Mouse (Mus musculus) right cerebral cortex, postnatal 10 days (tissue): ENCODE measurements around the gene Adgrv1.
"Not testable (repeated sequence)": the region's sequence is repeated elsewhere in the genome, so short reads cannot be mapped to it uniquely, and the experiment has no call there.

ENCODE experiments used
- DNase-seq, 2 experiments: peaks; one replicate each; pipeline ENCODE4 v3.0.0; 2021; ENCODE audit warnings: low spot score in 2 of 2

Adgrv1 gene

DNA sequence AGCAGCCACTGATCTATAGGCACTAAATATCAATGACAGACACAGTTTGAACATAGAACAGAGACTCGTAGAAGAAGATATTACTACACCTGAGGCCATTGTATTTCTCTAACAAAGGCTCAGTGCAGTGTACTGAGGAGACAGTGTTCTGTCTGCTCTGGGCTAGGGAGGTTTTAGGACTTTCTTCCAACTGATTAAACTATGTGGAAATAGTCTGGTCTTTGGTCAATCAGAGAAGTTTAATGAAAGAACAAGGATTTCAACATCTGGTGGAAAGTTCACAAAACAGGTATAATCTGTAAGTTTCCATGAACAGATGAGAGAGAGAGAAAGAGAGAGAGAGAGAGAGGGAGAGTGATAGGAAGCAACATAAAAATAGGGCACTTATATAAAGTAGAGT is 297.7 kb downstream of the Adgrv1 start:
- DNase-seq = no peak

DNA sequence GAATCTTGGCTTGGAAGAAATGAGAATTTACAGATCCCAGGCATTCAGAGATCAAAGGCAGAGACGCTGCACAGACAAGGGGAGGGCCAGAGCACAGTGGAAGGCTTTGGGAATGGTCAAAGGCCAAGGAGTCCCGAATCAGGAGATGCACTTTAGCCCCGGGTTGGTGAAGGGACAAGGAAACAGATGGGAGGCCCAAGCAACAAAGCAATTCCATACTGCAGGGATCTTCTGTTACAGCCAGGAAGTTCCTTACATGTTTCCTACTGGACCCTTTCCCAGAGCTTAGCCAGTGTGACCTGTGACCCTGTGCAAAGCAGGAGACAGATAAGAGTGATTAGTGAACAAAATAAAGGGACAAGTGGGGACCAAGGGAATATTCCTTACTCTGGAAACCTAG is 300.9 kb downstream of the Adgrv1 start:
- DNase-seq = no peak

DNA sequence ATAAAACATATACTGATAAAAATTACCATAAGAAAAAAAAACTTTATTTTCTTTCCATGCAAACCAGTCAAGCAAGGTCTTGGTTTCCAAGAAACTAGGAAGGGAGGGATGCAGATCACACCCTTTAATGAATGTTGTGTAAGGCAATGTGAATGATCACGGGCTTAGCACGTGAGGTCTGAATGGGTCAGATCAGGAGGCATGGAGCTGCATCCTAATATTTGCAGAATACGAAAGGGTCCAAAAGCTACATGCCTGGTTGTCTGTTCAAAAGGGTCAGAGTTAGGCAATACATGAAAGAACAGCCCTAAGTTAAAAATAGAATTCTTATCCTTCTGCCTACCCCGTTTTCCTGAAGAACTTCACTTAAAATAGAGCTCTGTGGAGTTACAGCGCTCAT is 303.2 kb downstream of the Adgrv1 start:
- no peak for DNase-seq

DNA sequence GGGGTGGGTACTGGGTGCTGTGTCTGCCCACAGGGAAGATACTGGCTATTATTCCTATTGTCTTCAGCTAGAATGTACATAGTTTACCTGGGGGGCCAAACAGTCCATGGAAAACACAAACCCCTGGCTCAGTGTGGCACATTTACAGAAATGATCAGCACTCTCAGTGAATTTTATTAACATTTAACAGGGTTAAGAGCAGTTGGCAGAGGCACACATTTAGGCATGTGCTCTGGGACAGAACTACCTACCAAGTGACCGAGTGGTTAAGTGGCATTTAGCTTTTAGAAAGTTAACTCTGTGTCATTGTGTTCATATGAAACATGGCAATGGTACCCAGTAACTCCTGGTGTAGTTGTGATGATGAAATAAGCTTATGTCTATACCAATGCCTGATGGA is 304.8 kb downstream of the Adgrv1 start:
- DNase-seq = no peak

DNA sequence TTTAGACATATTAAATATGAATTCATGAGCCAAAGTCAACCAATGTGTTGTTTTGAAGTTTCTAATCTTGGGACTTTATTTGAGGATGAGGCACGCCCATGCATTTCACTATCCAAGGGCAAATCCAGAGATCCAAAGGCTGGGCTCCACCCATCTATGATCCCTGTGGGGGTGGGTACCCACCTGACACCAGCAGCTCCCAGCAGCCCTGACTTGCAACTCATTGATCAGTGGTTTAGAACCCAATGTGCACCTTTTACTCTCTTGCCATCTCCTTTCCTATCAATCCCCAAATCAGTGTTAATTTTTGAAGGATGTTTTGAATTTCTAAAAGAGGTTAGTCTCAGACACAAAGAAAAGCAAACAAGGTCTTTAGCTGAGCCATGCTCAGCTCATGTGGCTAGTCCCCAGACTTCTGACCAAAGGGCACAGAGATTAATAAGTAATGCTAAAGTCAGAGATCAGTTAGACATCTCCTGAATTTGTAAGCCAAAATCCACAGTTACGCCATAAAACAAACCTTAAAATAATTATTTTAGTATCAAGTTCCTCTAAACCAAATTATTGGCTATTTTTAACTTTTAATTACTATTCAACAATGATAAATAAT is 307.2 kb downstream of the Adgrv1 start:
- DNase-seq = no peak

DNA sequence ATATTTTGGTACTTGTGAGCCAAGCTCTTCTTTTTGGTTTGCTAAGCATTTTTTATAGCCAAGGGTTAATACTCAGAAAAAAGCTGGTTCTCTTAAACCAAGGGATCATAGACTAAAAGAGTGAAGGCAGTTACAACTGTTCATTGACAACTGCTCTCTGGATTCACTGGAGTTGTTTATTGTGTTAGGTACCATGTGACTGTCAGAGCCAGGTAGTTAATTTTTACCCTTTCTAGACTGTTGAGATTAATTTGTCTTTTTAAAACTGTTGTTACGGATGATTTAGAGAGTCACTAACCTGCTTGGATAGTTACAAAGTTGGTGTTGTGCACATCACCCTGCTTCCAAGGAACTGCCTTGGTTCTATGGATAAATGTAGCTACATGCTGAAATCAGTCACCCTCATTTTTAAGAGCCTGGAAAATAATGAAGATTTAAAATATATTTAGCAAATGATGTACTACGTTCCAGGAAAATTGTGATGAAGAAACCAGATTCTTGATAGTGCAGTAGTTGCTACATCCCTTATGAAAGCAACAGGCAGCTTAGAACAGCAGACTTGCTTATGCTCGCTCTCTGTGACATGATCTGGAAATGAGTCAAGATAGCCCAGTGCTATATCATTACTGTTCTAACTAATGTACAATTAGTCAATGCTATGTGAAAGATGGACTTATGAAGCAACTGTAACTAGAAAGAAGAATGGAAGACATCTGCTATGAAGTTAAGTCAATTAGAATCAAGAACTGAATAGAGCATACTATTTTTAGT is 309.2 kb downstream of the Adgrv1 start:
- DNase-seq = no peak

DNA sequence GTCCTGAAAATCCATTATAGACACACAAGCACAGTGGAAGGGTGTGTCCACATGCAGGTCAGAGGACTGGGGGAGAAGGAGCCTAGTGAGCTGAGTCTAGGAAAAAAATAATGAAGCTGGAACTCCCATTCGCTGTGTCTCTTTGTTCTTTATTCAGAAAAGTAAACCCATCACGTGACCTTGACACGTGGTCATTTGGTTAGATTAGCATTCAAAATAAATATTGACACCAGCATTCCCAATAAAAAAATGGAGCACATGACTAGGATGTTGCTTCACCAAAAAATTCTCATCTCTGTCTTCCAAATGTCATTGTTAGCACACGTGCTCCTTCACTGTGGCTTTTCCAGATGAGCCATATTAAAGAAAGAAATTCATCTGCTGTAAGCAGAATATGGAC is 316.4 kb downstream of the Adgrv1 start:
- DNase-seq = no peak

DNA sequence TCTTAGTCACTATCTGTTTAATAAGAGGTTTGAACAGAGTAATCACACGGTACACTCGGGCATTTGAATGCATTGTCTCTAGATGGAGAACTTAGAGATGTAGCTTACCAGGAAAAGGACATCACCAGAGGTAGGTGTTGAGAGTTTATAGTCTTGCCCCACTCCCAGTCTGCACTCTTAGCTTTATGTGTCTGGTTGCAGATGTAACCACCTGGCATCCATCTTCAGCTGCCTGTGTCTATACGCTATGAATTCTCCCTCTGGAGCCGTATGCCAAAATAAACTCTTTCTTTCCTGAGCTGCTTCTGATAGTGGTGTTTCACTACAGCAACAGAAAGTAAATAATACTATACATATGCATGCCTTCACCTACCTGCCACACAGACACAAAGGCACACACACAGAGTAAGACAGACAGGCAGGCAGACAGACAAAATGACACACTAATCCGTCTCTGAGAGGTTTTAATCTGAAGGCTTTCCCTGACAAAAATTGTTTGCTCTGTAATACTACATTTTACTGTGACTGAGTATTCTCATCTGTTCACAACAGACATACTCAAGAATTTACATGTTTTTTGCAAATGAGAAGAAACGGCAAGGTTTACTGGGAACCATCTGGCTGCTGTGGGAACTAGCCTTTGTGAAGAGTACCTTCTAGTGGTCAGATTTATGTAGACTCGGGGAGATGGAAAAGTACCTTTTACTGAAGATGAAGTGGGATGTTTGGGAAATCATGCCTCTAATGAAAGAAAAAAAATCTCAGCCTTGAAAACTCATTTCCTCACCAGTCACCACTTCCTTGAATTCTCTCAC is 318.4 kb downstream of the Adgrv1 start:
- DNase-seq = peak; percentile 32 to 42

DNA sequence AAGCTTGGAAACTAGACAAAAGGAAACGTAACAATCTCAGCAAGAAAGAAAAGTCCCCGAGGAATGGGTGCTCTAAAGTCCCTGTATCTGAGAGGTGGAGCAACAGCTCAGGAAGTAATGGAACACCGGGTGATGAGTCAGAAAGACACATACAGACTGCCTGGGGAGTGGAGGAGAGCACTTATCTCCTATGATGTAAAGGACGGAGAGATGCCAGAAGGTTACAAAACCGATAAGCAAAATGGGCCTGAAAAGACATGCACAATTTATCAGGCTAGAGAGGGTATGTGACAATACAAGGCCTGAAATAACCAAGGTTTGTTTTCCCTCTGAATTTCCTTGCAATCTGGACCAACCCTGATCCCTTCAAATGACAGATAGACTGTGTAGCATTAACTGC is 320.8 kb downstream of the Adgrv1 start:
- DNase-seq = no peak

DNA sequence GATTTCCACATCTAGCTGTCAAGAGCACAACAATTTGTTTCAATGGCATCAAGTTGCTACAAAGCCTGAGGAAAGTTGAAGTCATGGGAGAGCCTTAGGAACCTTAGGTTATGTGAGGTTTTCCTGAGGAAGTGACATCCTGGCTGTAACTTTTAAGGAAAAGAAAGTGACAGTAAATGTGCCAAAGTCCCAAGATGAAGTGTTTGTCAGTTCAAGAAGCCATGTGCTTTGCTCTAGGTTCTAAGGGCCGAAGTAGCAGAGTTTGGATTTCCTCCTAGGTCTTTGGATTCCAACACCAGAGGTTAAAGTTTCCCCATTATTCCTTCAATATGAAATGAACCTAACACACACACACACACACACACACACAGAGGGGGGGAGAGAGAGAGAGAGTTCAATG is 332.1 kb downstream of the Adgrv1 start:
- DNase-seq = no peak

DNA sequence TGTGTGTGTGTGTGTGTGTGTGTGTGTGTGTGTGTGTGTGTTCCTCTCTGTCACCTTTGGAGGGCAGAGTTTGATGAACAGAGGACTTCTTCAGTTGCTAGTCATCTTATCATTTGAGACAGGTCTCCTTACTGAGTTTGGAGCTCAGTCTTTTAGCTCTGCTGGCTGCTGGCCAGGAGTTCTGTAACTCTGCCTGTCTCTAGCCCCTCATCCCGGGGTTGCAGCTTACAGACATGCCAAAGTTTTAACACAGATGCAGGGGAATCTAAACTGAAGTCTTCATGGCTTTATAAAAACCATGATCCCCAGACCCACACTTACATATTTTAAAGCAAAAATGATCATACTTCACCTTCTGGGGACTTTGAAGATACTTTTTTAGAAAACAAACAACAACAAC is 338.8 kb downstream of the Adgrv1 start:
- DNase-seq = no peak

DNA sequence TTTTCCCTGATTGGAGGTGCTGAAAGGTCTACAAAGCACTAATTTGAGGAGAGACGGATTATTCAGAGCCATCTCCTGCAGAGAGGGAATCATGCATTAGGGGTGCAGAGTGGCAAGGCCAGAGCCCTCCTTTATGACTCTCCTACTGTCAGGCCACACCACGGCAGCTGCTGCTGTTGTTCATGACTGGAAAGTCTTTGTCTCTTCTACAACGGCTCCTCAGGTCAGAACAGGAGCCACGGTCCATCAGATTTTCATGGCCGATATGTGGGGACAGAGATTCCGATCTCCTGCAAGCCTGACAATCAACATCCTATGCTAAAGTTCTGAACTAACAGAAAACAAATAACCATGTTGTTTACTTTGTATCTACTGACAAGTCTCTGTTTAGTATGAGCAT is 350.8 kb downstream of the Adgrv1 start:
- DNase-seq = no peak

DNA sequence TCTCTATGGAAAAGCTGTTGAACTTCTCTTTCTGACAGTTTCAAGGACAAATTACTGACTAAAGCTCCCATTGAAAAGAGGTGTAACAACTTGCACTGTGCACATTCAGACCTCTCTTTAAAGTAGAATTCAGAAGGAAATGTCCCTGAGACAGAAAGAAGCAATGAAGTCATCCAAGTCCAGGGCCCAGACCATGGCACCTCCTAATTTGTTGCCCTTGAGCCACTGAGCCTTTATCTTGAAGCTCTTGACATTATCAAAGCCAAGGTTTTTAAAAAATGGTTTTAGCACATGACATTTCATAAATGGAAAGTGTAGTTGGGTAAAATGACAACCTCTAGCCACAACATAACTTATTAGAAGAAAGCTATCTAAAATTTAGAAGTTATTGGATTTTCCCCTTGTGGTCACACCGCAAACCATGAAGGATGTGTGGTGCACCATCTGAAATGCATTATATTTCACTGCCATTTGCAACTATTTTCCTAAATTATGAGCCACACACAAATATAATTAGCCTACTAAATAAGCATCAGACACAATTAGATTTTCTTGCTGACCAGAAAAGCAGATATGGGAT is 352.2 kb downstream of the Adgrv1 start:
- DNase-seq = no peak

DNA sequence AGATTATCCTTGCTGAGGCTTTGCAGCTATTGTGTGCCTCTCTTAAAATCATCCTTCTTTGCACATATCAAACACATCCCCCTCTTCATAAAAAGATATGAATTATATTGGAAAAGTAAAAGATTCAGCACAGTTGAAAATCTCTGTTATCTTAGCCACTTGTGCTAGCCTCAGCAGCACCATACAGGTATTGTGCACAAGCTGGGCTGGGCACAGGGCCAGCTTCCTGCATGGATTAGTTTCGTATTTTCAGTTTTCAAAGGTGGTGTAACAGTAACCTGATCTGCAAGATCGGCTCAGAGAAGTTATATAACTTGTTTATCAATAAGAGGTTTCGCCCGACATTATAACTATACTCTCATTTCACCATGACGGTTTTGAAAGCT is 353.6 kb downstream of the Adgrv1 start:
- DNase-seq = no peak

DNA sequence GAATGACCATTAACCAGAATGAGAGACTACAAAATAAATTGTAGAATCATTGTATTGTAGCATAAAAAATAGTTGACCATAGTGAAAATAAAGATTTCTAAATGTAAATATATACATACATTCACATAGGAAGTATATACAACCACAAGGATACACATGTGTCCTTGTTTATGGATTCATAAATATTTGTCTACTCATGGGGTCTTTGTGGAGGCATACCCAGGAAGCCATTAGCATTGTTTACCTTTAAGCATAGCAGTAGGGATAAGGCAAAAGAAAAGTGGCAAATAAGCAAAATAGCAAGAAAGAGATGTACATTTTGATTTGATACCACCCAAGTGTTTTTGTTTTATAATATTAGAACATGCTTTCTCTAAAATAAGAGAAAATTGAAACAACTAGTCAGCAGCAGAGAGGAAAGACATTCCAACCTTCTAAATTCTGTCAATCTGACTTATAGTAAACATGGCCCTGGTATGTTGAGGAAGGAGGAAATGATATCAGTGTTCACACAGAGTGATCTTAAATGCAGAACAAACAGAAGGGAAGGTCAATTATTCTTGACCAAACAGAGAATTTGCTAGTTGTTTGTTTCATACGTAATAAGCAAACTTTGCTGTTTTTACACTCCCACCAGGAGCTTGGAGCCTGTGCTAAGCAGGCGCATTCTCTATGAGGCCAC is 354.1 kb downstream of the Adgrv1 start:
- no peak for DNase-seq

DNA sequence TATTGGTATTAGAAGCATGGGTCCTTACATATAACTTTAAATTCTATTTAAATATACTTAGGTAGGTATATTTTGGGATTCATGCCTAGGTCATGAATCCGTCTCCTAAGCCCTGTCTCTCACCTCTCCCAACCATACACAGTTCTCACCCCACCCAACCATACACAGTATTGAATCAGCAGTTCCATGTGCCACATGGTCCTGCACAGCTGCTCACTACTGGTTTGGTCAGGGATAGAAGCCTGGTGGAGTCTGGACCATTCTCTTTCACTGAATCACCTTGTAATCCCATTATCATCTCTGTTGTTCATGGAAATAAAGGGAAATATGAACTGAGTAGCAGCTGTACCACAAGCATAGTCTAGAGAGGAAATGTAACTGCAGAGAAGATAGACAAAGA is 359.1 kb downstream of the Adgrv1 start:
- DNase-seq = no peak

DNA sequence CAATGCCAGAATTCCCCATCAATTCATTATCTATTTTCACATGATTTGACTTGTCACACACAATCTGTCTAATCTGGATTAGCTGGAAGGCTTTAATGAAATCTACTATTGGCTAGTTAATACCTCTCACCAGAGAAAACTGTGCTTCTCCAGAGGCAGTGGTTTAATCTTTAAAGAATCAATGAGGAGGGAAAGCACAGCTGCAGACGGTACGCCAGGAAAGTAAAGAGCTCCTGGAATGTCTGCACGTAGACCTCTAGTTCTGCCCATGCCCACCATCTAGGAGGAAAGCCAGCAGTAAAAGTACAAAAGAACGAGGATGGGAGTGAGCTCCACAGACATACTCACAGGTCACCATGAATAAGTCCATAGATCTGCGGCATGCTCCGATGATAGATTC is 362.6 kb downstream of the Adgrv1 start:
- DNase-seq = no peak

DNA sequence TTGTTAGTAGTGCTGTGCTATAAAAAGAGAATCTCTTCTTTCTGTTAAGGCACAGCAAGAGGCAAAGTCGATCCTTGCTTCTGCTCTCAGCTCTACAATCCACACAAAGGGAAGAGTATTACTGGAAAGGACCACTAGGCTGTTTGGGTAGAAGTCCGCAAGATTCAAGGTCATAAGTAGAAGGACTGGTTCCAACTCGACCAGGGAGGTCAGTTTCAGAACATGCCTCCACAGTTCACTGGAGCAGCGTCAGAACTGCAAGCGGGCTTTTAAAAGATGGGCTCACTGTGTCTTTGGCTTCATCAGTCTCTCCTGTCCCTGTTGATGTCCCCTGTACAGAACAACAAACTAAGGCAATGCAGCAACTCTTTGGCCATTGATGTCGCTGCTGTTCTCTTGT is 363.9 kb downstream of the Adgrv1 start:
- DNase-seq = no peak

DNA sequence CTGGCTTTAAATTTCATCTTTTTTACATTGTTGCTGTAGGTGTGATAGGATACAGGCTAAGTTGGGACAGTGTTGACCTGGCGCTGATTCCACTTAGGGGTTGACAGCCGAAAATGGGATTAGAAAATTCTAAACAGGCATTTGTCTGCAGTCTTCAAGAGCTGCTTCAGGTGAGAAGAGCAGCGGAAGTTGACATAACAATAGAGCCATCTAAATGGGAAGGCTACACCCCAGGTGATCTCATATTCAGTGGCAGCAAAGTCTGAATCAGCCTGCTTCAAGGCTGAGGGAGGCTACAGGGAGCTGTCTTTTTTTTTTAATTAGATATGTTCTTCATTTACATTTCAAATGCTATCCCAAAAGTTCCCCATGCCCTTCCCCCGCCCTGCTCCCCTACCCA is 365.5 kb downstream of the Adgrv1 start:
- DNase-seq = not testable (repeated sequence)

DNA sequence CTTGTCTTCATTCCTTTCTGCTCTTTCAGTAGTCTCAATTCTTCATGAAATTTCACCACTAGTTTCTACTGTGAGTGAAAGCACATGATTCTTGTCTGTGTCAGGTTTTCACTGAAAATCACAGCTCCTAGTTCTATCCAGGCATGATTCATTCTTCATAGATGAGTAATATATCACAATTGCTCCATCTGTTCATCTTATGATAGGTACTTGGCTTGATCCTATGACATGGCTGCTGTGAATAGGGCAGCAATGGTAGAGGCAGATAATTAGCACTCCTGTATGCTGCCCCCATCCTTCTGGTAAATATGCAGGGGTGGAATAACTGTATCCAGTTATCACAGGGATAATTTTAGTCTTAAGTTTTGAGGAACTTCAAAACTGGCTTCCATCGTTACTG is 368.5 kb downstream of the Adgrv1 start:
- DNase-seq = no peak

DNA sequence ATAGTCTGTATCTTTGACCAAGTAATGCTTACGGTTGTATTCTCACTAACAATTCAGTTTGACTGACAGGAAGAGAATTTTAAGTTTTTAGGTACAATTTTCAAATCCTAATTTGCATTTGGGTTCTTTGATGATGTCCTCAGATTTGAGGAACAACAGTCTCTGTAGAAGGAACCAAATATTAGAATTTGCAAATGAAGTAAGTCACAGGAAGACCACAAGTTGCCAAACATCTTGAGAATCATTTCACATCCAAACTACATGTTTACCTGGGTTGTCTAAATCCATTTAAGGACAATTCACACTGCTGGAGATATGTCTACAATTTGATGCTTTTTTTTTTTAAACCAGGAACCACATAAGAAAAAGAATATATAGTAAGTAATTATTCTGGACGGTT is 391.8 kb downstream of the Adgrv1 start:
- no peak for DNase-seq

DNA sequence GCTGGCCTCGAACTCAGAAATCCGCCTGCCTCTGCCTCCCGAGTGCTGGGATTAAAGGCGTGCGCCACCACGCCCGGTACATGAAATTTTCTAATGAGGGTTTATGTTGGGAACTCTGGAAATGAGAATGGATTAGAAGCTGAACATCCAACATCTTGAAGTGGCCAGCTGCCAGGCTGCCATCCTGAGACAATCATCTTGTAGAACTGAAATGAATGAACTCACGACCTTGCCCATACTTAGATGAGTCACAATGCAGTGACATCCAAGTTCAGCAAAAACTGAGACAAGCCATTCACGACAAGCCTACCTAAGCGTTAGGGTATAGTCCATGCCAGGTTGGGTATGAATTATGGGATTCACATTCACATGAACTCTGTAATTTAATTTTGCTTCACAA is 393.1 kb downstream of the Adgrv1 start:
- DNase-seq = no peak
